Mouse (Mus musculus) stomach, embryonic 16.5 days (tissue): ENCODE data around the gene Prpf18. TPM values are rescaled to one million over a fixed set of nuclear protein-coding genes. Genes with fewer than 3 reads are reported as not detected.

Source experiments
- ATAC-seq: fragments of 200-750 bp; cut with Nextera tagmentation; 2 replicates; pipeline ENCODE4 v1.8.0; 2017; ENCODE audit warnings: moderate number of reproducible peaks, moderate TSS enrichment; ENCODE audit not compliant: insufficient read depth, low FRiP score
- H3K27ac ChIP-seq: fragments of 300-500 bp; sonication (generic); 2 replicates; pipeline ENCODE4 v1.5.1; 2014; ENCODE audit warnings: low read length
- H3K27me3 ChIP-seq: fragments of 300-500 bp; sonication (generic); 2 replicates; pipeline ENCODE4 v1.6.1; 2014; ENCODE audit warnings: low read length, control low read depth, mixed read lengths; ENCODE audit not compliant: control insufficient read depth, insufficient read depth
- H3K36me3 ChIP-seq: fragments of 300-500 bp; sonication (generic); 2 replicates; pipeline ENCODE4 v1.6.1; 2014; ENCODE audit warnings: low read length; ENCODE audit not compliant: control insufficient read depth, insufficient read depth
- H3K4me1 ChIP-seq: fragments of 300-500 bp; sonication (generic); 2 replicates; pipeline ENCODE4 v1.6.1; 2014; ENCODE audit warnings: low read length, control low read depth, mixed read lengths; ENCODE audit not compliant: control insufficient read depth, insufficient read depth
- H3K4me2 ChIP-seq: fragments of 300-500 bp; sonication (generic); 2 replicates; pipeline ENCODE4 v1.6.1; 2014; ENCODE audit warnings: low read depth, low read length, mixed read lengths
- H3K4me3 ChIP-seq: fragments of 300-500 bp; sonication (generic); replicated peaks from 2 replicates; pipeline ENCODE4 v1.5.1; 2014; ENCODE audit warnings: mild to moderate bottlenecking, low read length
- H3K9ac ChIP-seq: fragments of 300-500 bp; sonication (generic); 2 replicates; pipeline ENCODE4 v1.6.1; 2014; ENCODE audit warnings: low read length
- H3K9me3 ChIP-seq: fragments of 300-500 bp; sonication (generic); replicated peaks from 2 replicates; pipeline ENCODE4 v1.6.1; 2016; ENCODE audit warnings: low read length, control low read depth; ENCODE audit not compliant: control insufficient read depth
- WGBS: fragments of 180-500 bp; shearing (Covaris S2); extraction: QIAGEN DNeasy Blood & Tissue Kit; methylation state at CpG from one replicate; pipeline ENCODE4 v1.1.7; 2014; 5-methylcytosine and 5-hydroxymethylcytosine counted together
- polyA plus RNA-seq: library from polyadenylated mRNA; unstranded; fragments of >200 nt; fragmentation: Nextera tagmentation; extraction: Ambion mirVana; gene quantifications from 2 replicates; pipeline ENCODE4 v1.2.1, GENCODE M21; 2015

Prpf18 gene
- polyA plus RNA-seq, 1 experiment from 2014 or later, result 33.8 TPM

DNA sequence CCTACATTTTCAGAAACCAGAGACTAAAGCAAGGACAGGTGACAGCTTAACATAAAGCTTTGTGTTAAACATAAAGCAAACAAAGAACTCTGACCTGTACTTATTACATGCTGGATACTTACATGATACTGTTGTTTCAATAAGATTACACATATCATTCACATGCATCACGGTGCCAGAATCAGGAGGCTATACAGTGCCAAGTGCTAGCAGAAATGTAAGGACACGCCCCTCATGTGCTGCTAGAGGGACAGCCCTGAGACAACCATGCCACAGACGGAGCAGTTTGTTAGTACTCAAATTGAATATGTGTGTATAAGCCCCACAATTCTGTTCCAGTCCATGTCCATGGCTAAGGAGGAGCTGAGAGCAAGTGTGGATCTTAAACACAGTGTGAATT is 13.7 kb downstream of the Prpf18 start:
- Histone ChIP-seq H3K27me3 (no peaks in the 10 kb centered on the region), H3K4me3 (no peak overlapping the region), H3K36me3 (peaks cover 37% of the 10 kb centered on the region), H3K4me1 (no peaks in the 10 kb centered on the region), H3K4me2 (no peak overlapping the region), H3K27ac (no peak overlapping the region), H3K9ac (no peak overlapping the region), H3K9me3 (no peaks in the 10 kb centered on the region)
- no peak for ATAC-seq
- WGBS, result 86% methylated on average over 3 of the region's 3 CpGs

DNA sequence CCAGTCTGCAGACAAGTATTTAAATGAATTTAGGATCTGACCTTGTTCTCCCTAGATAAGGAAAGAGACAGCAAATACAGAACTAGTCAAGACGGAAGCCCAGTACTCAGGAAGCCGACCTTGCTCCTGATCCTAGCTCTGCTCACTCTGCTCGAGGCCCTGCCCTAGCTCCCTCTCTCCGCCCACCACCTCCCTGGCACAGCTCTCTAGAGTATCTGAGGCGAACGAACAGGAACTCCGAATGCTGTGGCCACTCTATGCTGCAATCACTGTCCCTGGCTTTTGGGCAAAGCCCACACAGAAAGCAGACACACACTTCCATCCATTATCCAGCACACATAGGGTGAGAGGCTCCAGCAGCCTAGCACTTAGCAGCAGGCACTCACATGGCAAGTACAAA is 15.3 kb downstream of the Prpf18 start:
- Histone ChIP-seq H3K9ac (no peak overlapping the region), H3K4me3 (no peak overlapping the region), H3K9me3 (no peaks in the 10 kb centered on the region), H3K4me2 (no peak overlapping the region), H3K4me1 (no peaks in the 10 kb centered on the region), H3K27ac (no peak overlapping the region), H3K36me3 (peaks cover 32% of the 10 kb centered on the region), H3K27me3 (no peaks in the 10 kb centered on the region)
- ATAC-seq, result no peak
- 78% methylated on average over 7 of the region's 7 CpGs for WGBS

DNA sequence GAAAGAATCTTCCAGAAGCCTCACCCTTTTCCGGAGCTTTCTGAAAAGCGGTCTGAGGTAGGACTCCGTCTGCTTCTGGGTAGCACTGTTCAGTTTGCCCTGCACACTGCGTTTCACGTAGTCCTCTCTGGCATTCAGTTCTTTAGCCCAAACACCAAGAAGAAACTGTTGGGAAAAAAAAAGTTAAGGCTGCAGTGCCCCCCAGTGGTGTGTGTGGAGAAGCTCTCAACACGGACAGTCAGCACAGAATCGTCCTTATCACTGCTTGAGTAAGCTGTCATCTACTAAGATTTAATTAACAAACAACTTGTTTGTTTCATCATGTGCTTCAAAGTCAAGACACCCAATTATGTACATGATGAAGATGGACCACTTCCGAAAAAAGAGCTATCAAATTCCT is 16.1 kb downstream of the Prpf18 start:
- Histone ChIP-seq H3K27ac (no peak overlapping the region), H3K9me3 (no peaks in the 10 kb centered on the region), H3K4me2 (no peak overlapping the region), H3K36me3 (peaks cover 30% of the 10 kb centered on the region), H3K4me1 (no peaks in the 10 kb centered on the region), H3K27me3 (no peaks in the 10 kb centered on the region), H3K9ac (no peak overlapping the region), H3K4me3 (no peak overlapping the region)
- WGBS, result 84% methylated on average over 8 of the region's 8 CpGs
- no peak for ATAC-seq

DNA sequence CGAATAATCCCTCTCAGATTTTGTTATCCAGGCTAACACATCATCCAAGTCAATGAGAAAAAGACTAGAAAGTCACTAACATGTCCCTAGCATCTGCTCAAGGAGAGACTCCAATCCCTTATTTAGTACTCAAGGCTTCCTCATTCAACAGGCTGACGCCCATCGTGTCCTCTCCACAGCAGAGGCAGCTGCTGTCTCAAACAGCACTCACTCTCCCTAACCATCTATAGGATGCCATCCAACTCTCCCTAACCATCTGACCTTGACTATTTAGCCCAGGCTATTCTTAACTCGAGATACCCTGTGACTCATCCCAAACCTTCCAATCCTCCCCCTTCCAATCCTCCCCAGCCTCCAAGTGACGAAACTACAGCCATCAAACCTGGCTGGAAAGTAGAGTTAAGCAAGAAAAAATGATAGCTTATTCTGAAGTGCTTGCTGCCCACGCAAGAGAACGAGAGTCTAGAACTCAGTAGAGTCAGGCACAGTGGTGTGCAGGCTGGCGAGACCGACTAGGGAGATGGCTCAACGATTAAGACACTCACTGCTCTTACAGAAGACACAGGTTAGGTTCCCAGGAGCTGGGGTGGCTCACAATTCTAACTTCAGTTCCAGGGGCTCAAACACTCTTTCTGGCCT is 21.6 kb downstream of the Prpf18 start:
- 94% methylated on average over 10 of the region's 10 CpGs for WGBS
- peaks cover 12% of the 10 kb centered on the region for H3K36me3 ChIP-seq
- H3K4me3 ChIP-seq, result no peak overlapping the region
- H3K9me3 ChIP-seq, result no peaks in the 10 kb centered on the region
- H3K27ac ChIP-seq, result no peak overlapping the region
- no peak overlapping the region for H3K9ac ChIP-seq
- ATAC-seq, result no peak
- H3K4me2 ChIP-seq, result no peak overlapping the region
- H3K4me1 ChIP-seq, result no peaks in the 10 kb centered on the region
- no peaks in the 10 kb centered on the region for H3K27me3 ChIP-seq

DNA sequence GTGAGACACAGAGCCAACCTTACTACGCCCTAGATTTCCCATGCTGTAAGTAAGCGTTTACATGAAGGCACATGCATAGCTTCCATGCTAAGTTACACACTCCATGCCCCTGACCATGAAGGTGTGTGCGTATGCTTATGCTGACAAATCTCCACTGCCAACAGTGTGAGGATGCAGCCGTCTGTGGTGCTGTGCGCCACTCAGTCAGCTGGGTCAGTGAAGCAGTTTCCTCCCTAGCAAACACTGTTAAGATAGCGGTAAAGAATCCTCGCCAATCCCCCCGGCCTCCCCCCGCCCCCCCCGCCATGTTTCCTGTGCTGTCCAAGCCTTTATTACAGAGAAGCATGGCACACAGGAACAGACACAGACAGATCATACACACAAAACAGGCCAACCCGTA is 22.4 kb downstream of the Prpf18 start:
- Histone ChIP-seq H3K9ac (no peak overlapping the region), H3K27me3 (no peaks in the 10 kb centered on the region), H3K4me2 (no peak overlapping the region), H3K27ac (no peak overlapping the region), H3K9me3 (no peaks in the 10 kb centered on the region), H3K36me3 (peaks cover 12% of the 10 kb centered on the region), H3K4me1 (no peaks in the 10 kb centered on the region), H3K4me3 (no peak overlapping the region)
- ATAC-seq, result no peak
- WGBS, result 91% methylated on average over 11 of the region's 11 CpGs

DNA sequence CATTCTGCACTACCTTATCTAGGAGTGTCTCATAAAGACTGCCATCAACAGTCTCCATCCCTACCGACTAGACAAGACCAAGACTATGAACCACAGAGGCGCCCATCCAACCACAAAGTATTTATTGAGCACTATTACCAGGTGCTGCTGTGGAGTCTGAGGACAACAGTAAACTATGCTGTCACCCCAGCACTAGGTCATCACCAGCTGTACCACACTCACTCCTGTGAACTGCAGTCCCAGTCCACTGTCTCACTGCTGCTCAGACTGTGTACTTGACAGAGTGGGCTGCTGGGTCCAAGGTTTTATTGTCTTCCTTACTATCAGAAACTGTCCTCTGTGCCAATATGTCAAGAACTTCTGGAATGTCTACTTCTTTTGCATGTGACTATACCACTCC is 23.0 kb downstream of the Prpf18 start:
- H3K36me3 ChIP-seq, result peaks cover 10% of the 10 kb centered on the region
- H3K4me1 ChIP-seq, result no peaks in the 10 kb centered on the region
- no peak overlapping the region for H3K4me2 ChIP-seq
- no peak for ATAC-seq
- H3K27ac ChIP-seq, result no peak overlapping the region
- WGBS, result 93% methylated on average over 2 of the region's 2 CpGs
- H3K4me3 ChIP-seq, result no peak overlapping the region
- no peak overlapping the region for H3K9ac ChIP-seq
- no peaks in the 10 kb centered on the region for H3K9me3 ChIP-seq
- H3K27me3 ChIP-seq, result no peaks in the 10 kb centered on the region

DNA sequence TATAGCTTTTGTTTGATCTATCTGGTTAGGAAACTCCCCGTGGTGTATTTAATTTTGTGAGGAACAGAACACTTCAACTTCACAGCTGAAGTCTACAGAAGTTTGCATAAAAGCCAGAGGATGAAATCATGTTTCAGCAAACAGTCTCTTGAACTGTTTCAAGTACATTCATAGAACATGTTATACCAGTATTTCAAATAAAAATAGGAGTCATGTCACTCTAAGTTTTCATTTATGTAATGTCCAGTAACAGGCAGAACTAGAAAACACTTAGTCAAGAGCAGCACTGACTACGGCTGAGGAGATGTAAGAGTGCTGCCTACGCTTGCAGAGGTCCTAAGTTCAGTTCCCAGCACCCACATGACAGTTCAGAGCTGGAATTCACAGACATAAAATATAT is 25.0 kb downstream of the Prpf18 start:
- Histone ChIP-seq H3K4me3 (no peak overlapping the region), H3K9ac (no peak overlapping the region), H3K4me1 (no peaks in the 10 kb centered on the region), H3K27ac (no peak overlapping the region), H3K36me3 (0 out of 2 replicates have a peak, but pooled peaks cover 4% of the 10 kb centered on the region), H3K27me3 (no peaks in the 10 kb centered on the region), H3K9me3 (no peaks in the 10 kb centered on the region), H3K4me2 (no peak overlapping the region)
- ATAC-seq, result no peak
- 71% methylated on average over 3 of the region's 3 CpGs for WGBS

DNA sequence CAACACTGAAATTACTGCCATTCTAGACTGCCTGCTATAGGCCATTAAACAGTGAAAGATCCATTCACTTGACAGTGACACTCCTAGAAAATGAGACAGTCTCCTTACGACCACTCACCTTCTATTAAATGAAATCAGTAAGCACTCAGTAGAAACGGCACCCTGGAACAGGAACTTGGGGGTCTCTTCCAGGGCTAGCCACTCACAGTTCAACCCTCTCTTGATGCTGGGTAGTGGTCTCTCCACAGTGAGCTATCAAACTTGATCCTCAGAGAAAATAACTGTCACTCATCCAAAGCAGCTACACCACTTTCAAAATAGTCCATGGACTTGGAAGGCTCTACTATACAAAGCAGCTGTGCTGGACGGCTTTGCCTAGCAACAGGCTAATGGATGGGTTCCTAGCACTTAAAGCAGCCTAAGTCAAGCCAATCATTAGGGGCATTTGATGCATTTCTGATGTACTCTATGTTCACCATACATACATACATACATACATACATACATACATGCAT is 30.4 kb downstream of the Prpf18 start:
- peak; percentile 23; the same call in 1 of the 2 replicates for ATAC-seq
- H3K27me3 ChIP-seq, result no peaks in the 10 kb centered on the region

DNA sequence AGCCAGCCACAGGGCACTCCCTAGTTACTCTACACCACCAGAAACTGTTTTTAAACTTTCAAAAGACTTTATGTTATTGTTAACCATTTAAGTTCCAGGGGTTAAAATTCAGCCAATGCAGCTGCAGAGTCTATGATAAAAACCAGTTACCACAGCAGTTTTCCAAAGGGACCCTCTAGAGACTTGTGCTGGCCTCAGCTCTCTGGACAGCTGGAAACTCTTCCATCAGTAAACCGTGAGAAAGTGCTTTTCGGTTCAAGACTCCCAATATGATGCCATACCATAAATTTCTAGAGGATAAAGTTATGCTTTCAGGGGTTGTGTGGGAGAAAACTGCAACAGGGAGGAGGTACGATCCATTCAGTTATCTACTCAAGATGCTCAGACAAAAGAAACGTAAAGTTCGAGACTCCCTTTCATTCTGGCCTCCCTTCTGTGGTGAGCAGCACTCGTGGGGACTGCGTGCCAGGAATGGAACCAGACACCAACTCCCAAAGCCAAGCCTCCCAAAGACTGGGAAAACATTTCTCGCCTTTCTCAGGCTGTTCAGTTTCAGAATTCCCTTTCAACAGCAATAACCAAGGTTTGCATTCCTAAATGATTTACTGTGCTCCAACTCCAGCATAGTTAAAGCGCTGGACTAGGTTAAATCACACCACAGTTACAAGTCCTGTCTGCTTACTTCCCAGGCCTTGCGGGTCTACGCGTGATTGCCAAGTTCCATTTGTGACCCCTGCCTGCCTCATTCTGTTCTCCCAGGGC is 31.1 kb downstream of the Prpf18 start:
- H3K4me1 ChIP-seq, result peaks cover 7% of the 10 kb centered on the region
- no peak overlapping the region for H3K4me2 ChIP-seq
- H3K9ac ChIP-seq, result no peak overlapping the region
- no peaks in the 10 kb centered on the region for H3K9me3 ChIP-seq
- 49% methylated on average over 12 of the region's 12 CpGs for WGBS
- H3K36me3 ChIP-seq, result 0 out of 2 replicates have a peak, but pooled peaks cover 4% of the 10 kb centered on the region
- peak overlapping the region; percentile 88 for H3K27ac ChIP-seq
- no peak overlapping the region for H3K4me3 ChIP-seq
- peak; percentile 77 for ATAC-seq
- no peaks in the 10 kb centered on the region for H3K27me3 ChIP-seq

More for the DNA sequence above, 30.4 kb downstream of the Prpf18 start:
- H3K27ac ChIP-seq, result peak overlapping the region; percentile 88
- no peaks in the 10 kb centered on the region for H3K9me3 ChIP-seq
- no peak overlapping the region for H3K4me2 ChIP-seq
- 0 out of 2 replicates have a peak, but pooled peaks cover 4% of the 10 kb centered on the region for H3K36me3 ChIP-seq
- 53% methylated on average over 3 of the region's 3 CpGs for WGBS
- no peak overlapping the region for H3K4me3 ChIP-seq
- H3K4me1 ChIP-seq, result peaks cover 7% of the 10 kb centered on the region
- no peak overlapping the region for H3K9ac ChIP-seq
